In the genomic region with DNA sequence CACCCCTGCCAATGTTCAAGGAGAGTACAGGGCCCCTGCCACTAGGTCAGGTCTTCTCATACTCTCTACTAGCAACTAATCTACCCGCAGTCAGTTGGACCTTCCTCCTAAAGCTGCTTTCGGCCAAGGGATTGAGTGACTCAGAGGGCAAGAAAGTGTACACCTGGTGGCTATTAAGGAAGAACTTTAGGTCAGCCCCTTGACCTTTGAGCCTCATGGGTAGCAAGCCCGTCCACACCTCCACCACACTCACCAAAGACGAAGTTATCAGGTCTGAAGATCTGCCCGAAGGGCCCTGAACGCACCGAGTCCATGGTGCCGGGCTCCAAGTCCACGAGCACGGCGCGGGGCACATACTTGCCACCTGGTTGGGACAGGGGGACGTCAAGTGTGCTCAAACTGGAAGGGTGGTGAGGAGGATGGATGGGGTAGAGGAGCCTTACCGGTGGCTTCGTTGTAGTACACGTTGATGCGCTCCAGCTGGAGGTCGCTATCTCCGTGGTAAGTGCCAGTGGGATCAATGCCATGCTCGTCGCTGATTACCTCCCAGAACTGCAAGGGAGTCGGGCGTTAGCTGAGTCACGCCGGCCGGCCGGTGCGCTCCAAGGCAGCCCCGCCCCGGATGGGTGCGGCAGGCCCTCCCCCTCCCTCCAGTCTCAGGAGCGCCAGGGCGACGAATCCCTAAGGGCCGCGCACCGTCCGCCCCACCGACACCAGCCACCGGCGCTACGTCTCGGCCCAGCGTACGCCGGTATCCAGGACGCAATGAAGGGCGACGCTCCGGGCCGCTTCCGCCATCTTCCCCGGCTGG, we compare ENCODE assay signal across 8 mouse cellular contexts. TPM values are rescaled to one million over a fixed set of nuclear protein-coding genes. Genes with fewer than 3 reads are reported as not detected.
A peak's percentile ranks its signal among the peaks of the same experiment; 100 is the strongest.
DNase-seq lines count a peak whose midpoint lies in the region; ATAC-seq and TF ChIP-seq lines count a peak whose summit lies in the region.

No protein-coding gene starts in this region.

- H3K27ac ChIP-seq in heart, embryonic 14.5 days (replicated peaks in 1 of 2; ENCODE audit: control insufficient read depth in 1 of 2, insufficient read depth in 1 of 2, low read depth in 2 of 2, low read length in 2 of 2) = peak overlapping the region; percentile 93 to 98
- H3K27ac ChIP-seq in kidney, postnatal 0 days = peak overlapping the region; percentile 97
- peak overlapping the region; percentile 88 for H3K27ac ChIP-seq in olfactory bulb, adult 2 months (ENCODE audit: insufficient read depth, low read depth, low read length)

- peaks cover 4 to 19% of the 10 kb centered on the region in 2 experiments for H3K4me1 ChIP-seq in heart, embryonic 14.5 days (ENCODE audit: control insufficient read depth in 2 of 2, insufficient read depth in 2 of 2, low read length in 2 of 2)
- peaks cover 15% of the 10 kb centered on the region for H3K4me1 ChIP-seq in kidney, postnatal 0 days (replicated peaks; ENCODE audit: insufficient read depth, low read length)
- peaks cover 2% of the 10 kb centered on the region for H3K4me1 ChIP-seq in olfactory bulb, adult 2 months (ENCODE audit: control insufficient read depth, insufficient read depth, low read length)

- H3K9me3 ChIP-seq in heart, embryonic 14.5 days (ENCODE audit: control insufficient read depth, low read length) = no peaks in the 10 kb centered on the region
- H3K9me3 ChIP-seq in kidney, postnatal 0 days (replicated peaks; ENCODE audit: low read length) = no peaks in the 10 kb centered on the region

- 2% methylated on average over 46 of the region's 53 CpGs for WGBS in heart, embryonic 14.5 days
- WGBS in kidney, postnatal 0 days = 2% methylated on average over 52 of the region's 53 CpGs
- 2% methylated on average over 49 of the region's 53 CpGs for WGBS in olfactory bulb, adult 2 months

- H3K36me3 ChIP-seq in heart, embryonic 14.5 days (ENCODE audit: control insufficient read depth, insufficient read depth, low read length) = peaks cover 20% of the 10 kb centered on the region
- 0 out of 2 replicates have a peak, but pooled peaks cover 4% of the 10 kb centered on the region for H3K36me3 ChIP-seq in kidney, postnatal 0 days (ENCODE audit: insufficient read depth, low read length)

- H3K4me2 ChIP-seq in heart, embryonic 14.5 days (ENCODE audit: low read length) = peak overlapping the region; percentile 96
- peak overlapping the region; percentile 91 for H3K4me2 ChIP-seq in kidney, postnatal 0 days (ENCODE audit: low read length)

- TF ChIP-seq CTCF in kidney, postnatal 0 days (IDR thresholded peaks at IDR 0.05; ENCODE audit: low read depth) = no peak
- TF ChIP-seq CTCF in olfactory bulb, adult 2 months (IDR thresholded peaks at IDR 0.05; ENCODE audit: insufficient read depth, low read depth, low read length) = no peak

- DNase-seq in 3134 (ENCODE audit: extremely low read depth, insufficient read length, low spot score) = peak; percentile 92
- DNase-seq in adrenal gland, adult 2 months = peak; percentile 94
- DNase-seq in kidney, postnatal 0 days (ENCODE audit: low spot score) = peak; percentile 77
- peak; percentile 89 to 92 for DNase-seq in lung, adult 18-20 months
- DNase-seq in thymus, postnatal 0 days (ENCODE audit: low spot score) = peak; percentile 81

- H3K27me3 ChIP-seq in heart, embryonic 14.5 days (ENCODE audit: control insufficient read depth, insufficient read depth, low read length) = no peaks in the 10 kb centered on the region
- H3K27me3 ChIP-seq in kidney, postnatal 0 days (ENCODE audit: insufficient read depth, low read length) = no peaks in the 10 kb centered on the region

- ATAC-seq in erythroblast, adult 5-6 weeks (replicated peaks; ENCODE audit: low FRiP score, poor library complexity, severe bottlenecking) = peak; percentile 69
- ATAC-seq in heart, embryonic 14.5 days (ENCODE audit: insufficient number of reproducible peaks, insufficient read depth, low FRiP score, low read depth) = peak; percentile 45
- peak; percentile 47 for ATAC-seq in kidney, postnatal 0 days (replicated peaks; ENCODE audit: low FRiP score, low read depth)

- peak overlapping the region; percentile 71 to 89 for H3K4me3 ChIP-seq in heart, embryonic 14.5 days (ENCODE audit: control insufficient read depth in 1 of 2, insufficient read depth in 1 of 2, low read depth in 1 of 2, low read length in 2 of 2)
- peak overlapping the region; percentile 83 for H3K4me3 ChIP-seq in kidney, postnatal 0 days (replicated peaks; ENCODE audit: low read depth, low read length)
- peak overlapping the region; percentile 86 for H3K4me3 ChIP-seq in olfactory bulb, adult 2 months (ENCODE audit: insufficient read depth, low read depth, low read length)

- TF ChIP-seq POLR2A in olfactory bulb, adult 2 months (IDR thresholded peaks at IDR 0.05; ENCODE audit: insufficient read depth, low read depth, low read length) = no peak

- H3K9ac ChIP-seq in heart, embryonic 14.5 days (ENCODE audit: low read length) = peak overlapping the region; percentile 84
- peak overlapping the region; percentile 89 for H3K9ac ChIP-seq in kidney, postnatal 0 days (ENCODE audit: low read depth, low read length)

RNA-seq across cellular contexts. Expression of gene Tubb4b, which starts 0.6 kb away (rescaled TPM):
- total RNA-seq in adrenal gland, adult 2 months (2021) = 100 to 1,000 TPM; 303 to 312 TPM
- polyA plus RNA-seq in adrenal gland, adult 2 months (2012; rRNA removed) = 210 and 267 TPM in 2 replicates
- 161 and 203 TPM in 2 replicates for total RNA-seq in erythroblast, adult 5-6 weeks (2015; ENCODE audit: low replicate concordance)
- 205 and 234 TPM in 2 replicates for total RNA-seq in erythroblast, adult 5-6 weeks (2017; ENCODE audit: low replicate concordance)
- polyA plus RNA-seq in heart, embryonic 14.5 days (2014; fragmentation: Nextera tagmentation; extraction: Ambion mirVana) = 342 and 395 TPM in 2 replicates
- 339 and 384 TPM in 2 replicates for polyA plus RNA-seq in kidney, postnatal 0 days (2015; fragmentation: Nextera tagmentation; extraction: Ambion mirVana)
- 193 TPM in 1 of 2 replicates, not detected in the other for polyA plus RNA-seq in olfactory bulb, adult 2 months (2012; ENCODE audit: insufficient read depth, insufficient read length, low replicate concordance, missing spikeins)
- polyA plus RNA-seq in thymus, postnatal 0 days (2015; fragmentation: Nextera tagmentation; extraction: Ambion mirVana) = 460 and 503 TPM in 2 replicates

RNA-seq across cellular contexts. Expression of gene Fam166a, which starts 5.3 kb away (rescaled TPM):
- total RNA-seq in adrenal gland, adult 2 months (2021) = not detected
- 0.15 and 0.16 TPM in 2 replicates for polyA plus RNA-seq in adrenal gland, adult 2 months (2012; rRNA removed)
- total RNA-seq in erythroblast, adult 5-6 weeks (2015; ENCODE audit: low replicate concordance) = not detected in 2 replicates
- total RNA-seq in erythroblast, adult 5-6 weeks (2017; ENCODE audit: low replicate concordance) = not detected in 2 replicates
- 0.93 TPM in 1 of 2 replicates, not detected in the other for polyA plus RNA-seq in heart, embryonic 14.5 days (2014; fragmentation: Nextera tagmentation; extraction: Ambion mirVana)
- 0.28 and 0.62 TPM in 2 replicates for polyA plus RNA-seq in kidney, postnatal 0 days (2015; fragmentation: Nextera tagmentation; extraction: Ambion mirVana)
- polyA plus RNA-seq in olfactory bulb, adult 2 months (2012; ENCODE audit: insufficient read depth, insufficient read length, low replicate concordance, missing spikeins) = not detected in 2 replicates
- 0.34 TPM in 1 of 2 replicates, not detected in the other for polyA plus RNA-seq in thymus, postnatal 0 days (2015; fragmentation: Nextera tagmentation; extraction: Ambion mirVana)

RNA-seq across cellular contexts. Expression of gene Stpg3, which starts 9.4 kb away (rescaled TPM):
- total RNA-seq in adrenal gland, adult 2 months (2021) = not detected
- not detected in 2 replicates for polyA plus RNA-seq in adrenal gland, adult 2 months (2012; rRNA removed)
- total RNA-seq in erythroblast, adult 5-6 weeks (2015; ENCODE audit: low replicate concordance) = not detected in 2 replicates
- total RNA-seq in erythroblast, adult 5-6 weeks (2017; ENCODE audit: low replicate concordance) = 0.34 TPM in 1 of 2 replicates, not detected in the other
- not detected in 2 replicates for polyA plus RNA-seq in heart, embryonic 14.5 days (2014; fragmentation: Nextera tagmentation; extraction: Ambion mirVana)
- 0.29 and 0.43 TPM in 2 replicates for polyA plus RNA-seq in kidney, postnatal 0 days (2015; fragmentation: Nextera tagmentation; extraction: Ambion mirVana)
- polyA plus RNA-seq in olfactory bulb, adult 2 months (2012; ENCODE audit: insufficient read depth, insufficient read length, low replicate concordance, missing spikeins) = not detected in 2 replicates
- 0.14 TPM in 1 of 2 replicates, not detected in the other for polyA plus RNA-seq in thymus, postnatal 0 days (2015; fragmentation: Nextera tagmentation; extraction: Ambion mirVana)

RNA-seq across cellular contexts. Expression of gene Slc34a3, which starts 10.3 kb away (rescaled TPM):
- not detected for total RNA-seq in adrenal gland, adult 2 months (2021)
- not detected in 2 replicates for polyA plus RNA-seq in adrenal gland, adult 2 months (2012; rRNA removed)
- not detected in 2 replicates for total RNA-seq in erythroblast, adult 5-6 weeks (2015; ENCODE audit: low replicate concordance)
- not detected in 2 replicates for total RNA-seq in erythroblast, adult 5-6 weeks (2017; ENCODE audit: low replicate concordance)
- polyA plus RNA-seq in heart, embryonic 14.5 days (2014; fragmentation: Nextera tagmentation; extraction: Ambion mirVana) = not detected in 2 replicates
- polyA plus RNA-seq in kidney, postnatal 0 days (2015; fragmentation: Nextera tagmentation; extraction: Ambion mirVana) = 1.5 and 1.6 TPM in 2 replicates
- not detected in 2 replicates for polyA plus RNA-seq in olfactory bulb, adult 2 months (2012; ENCODE audit: insufficient read depth, insufficient read length, low replicate concordance, missing spikeins)
- 0.05 TPM in 1 of 2 replicates, not detected in the other for polyA plus RNA-seq in thymus, postnatal 0 days (2015; fragmentation: Nextera tagmentation; extraction: Ambion mirVana)

RNA-seq across cellular contexts. Expression of gene Nelfb, which starts 12.6 kb away (rescaled TPM):
- 10 to 100 TPM; 36.3 to 57.4 TPM for total RNA-seq in adrenal gland, adult 2 months (2021)
- polyA plus RNA-seq in adrenal gland, adult 2 months (2012; rRNA removed) = 37.5 and 38.2 TPM in 2 replicates
- total RNA-seq in erythroblast, adult 5-6 weeks (2015; ENCODE audit: low replicate concordance) = 0.77 and 6.1 TPM in 2 replicates
- 19.5 and 25.7 TPM in 2 replicates for total RNA-seq in erythroblast, adult 5-6 weeks (2017; ENCODE audit: low replicate concordance)
- polyA plus RNA-seq in heart, embryonic 14.5 days (2014; fragmentation: Nextera tagmentation; extraction: Ambion mirVana) = 58.4 and 65.9 TPM in 2 replicates
- polyA plus RNA-seq in kidney, postnatal 0 days (2015; fragmentation: Nextera tagmentation; extraction: Ambion mirVana) = 74.0 and 82.3 TPM in 2 replicates
- not detected in 2 replicates for polyA plus RNA-seq in olfactory bulb, adult 2 months (2012; ENCODE audit: insufficient read depth, insufficient read length, low replicate concordance, missing spikeins)
- 73.3 and 78.1 TPM in 2 replicates for polyA plus RNA-seq in thymus, postnatal 0 days (2015; fragmentation: Nextera tagmentation; extraction: Ambion mirVana)

Comparison
In these comparisons a context has a peak if more than half of its experiments do, and no peak if none do; other contexts are left out.
1. Peak in every context shown above with its lines: DNase-seq, ATAC-seq, H3K4me3 ChIP-seq and H3K27ac ChIP-seq.